Mouse (Mus musculus): ENCODE measurements around the gene Dlx3.

The Dlx3 gene

GRCm38 (mm10) chr11:95125366-95125948 lies 5.5 kb downstream of the Dlx3 start:
- no peak for DNase-seq (ENCODE audit: low spot score)

GRCm38 (mm10) chr11:95126272-95127245 lies 6.6 kb downstream of the Dlx3 start:
- no peak for DNase-seq (ENCODE audit: low spot score)

- no peak for DNase-seq (ENCODE audit: low spot score)
These were observed 8.4 kb downstream of the Dlx3 start for GRCm38 (mm10) chr11:95128359-95128758.

GRCm38 (mm10) chr11:95130668-95131252 lies 10.8 kb downstream of the Dlx3 start:
- no peak for DNase-seq (ENCODE audit: low spot score)

GRCm38 (mm10) chr11:95133321-95133720 lies 13.4 kb downstream of the Dlx3 start:
- no peak for DNase-seq (ENCODE audit: low spot score)

GRCm38 (mm10) chr11:95137281-95137680 lies 17.4 kb downstream of the Dlx3 start:
- no peak for DNase-seq (ENCODE audit: low spot score)

- no peak for DNase-seq (ENCODE audit: low spot score)
These were observed 20.0 kb downstream of the Dlx3 start for GRCm38 (mm10) chr11:95139871-95140270.

GRCm38 (mm10) chr11:95142258-95142657 lies 22.3 kb downstream of the Dlx3 start:
- no peak for DNase-seq (ENCODE audit: low spot score)

GRCm38 (mm10) chr11:95142980-95143575 lies 23.2 kb downstream of the Dlx3 start:
- DNase-seq (ENCODE audit: low spot score): no peak

GRCm38 (mm10) chr11:95143663-95144062 lies 23.7 kb downstream of the Dlx3 start:
- no peak for DNase-seq (ENCODE audit: low spot score)

GRCm38 (mm10) chr11:95144091-95144945 lies 24.4 kb downstream of the Dlx3 start:
- no peak for DNase-seq (ENCODE audit: low spot score)

GRCm38 (mm10) chr11:95144946-95145483 lies 25.1 kb downstream of the Dlx3 start:
- DNase-seq (ENCODE audit: low spot score): no peak

- no peak for DNase-seq (ENCODE audit: low spot score)
These were observed 26.0 kb downstream of the Dlx3 start, which contains the start of gene Dlx4 for GRCm38 (mm10) chr11:95145851-95146403. TSS of gene Dlx4 (minus strand) at chr11:95146263.

GRCm38 (mm10) chr11:95148754-95149153 lies 28.8 kb downstream of the Dlx3 start:
- no peak for DNase-seq (ENCODE audit: low spot score)

- no peak for DNase-seq (ENCODE audit: low spot score)
These were observed 29.7 kb downstream of the Dlx3 start for GRCm38 (mm10) chr11:95149462-95150268.

- no peak for DNase-seq (ENCODE audit: low spot score)
These were observed 30.5 kb downstream of the Dlx3 start for GRCm38 (mm10) chr11:95150269-95151049.

- no peak for DNase-seq (ENCODE audit: low spot score)
These were observed 33.2 kb downstream of the Dlx3 start for GRCm38 (mm10) chr11:95153116-95153515.

- DNase-seq (ENCODE audit: low spot score): no peak
These were observed 33.8 kb downstream of the Dlx3 start for GRCm38 (mm10) chr11:95153681-95154080.

- DNase-seq (ENCODE audit: low spot score): no peak
These were observed 35.6 kb downstream of the Dlx3 start for GRCm38 (mm10) chr11:95155511-95155910.

All from ovary, postnatal 10 days (tissue).